Mouse (Mus musculus): ENCODE measurements around the gene Plscr2.
"Not testable (repeated sequence)": the region's sequence is repeated elsewhere in the genome, so short reads cannot be mapped to it uniquely, and the experiment has no call there.

- not testable (repeated sequence) for TF ChIP-seq CTCF (IDR thresholded peaks at IDR 0.05; ENCODE audit: control insufficient read depth, insufficient read depth, insufficient read length); MYOG (IDR thresholded peaks at IDR 0.05; ENCODE audit: control insufficient read depth, extremely low read depth, insufficient read length); CEBPB (IDR thresholded peaks at IDR 0.05; ENCODE audit: low read depth); USF1 (IDR thresholded peaks at IDR 0.05; ENCODE audit: low read depth)
Measured at GRCm38 (mm10) chr9:92325936-92326335, 50.5 kb downstream of the Plscr2 start.
